Mouse (Mus musculus) C2C12 (cell line): Measurements from ENCODE around the gene Foxn3. TPM values are rescaled to one million over a fixed set of nuclear protein-coding genes. Genes with fewer than 3 reads are reported as not detected.

Source experiments
- H3K27me3 ChIP-seq: one replicate; pipeline ENCODE4 v1.6.1; 2011; ENCODE audit not compliant: control insufficient read depth, insufficient read depth, insufficient read length
- H3K36me3 ChIP-seq: one replicate; pipeline ENCODE4 v1.6.1; 2011; ENCODE audit not compliant: control insufficient read depth, insufficient read depth
- H3K4me3 ChIP-seq: one replicate; pipeline ENCODE4 v1.5.1; 2011; ENCODE audit warnings: mild to moderate bottlenecking, control low read depth; ENCODE audit not compliant: poor library complexity, insufficient read depth, severe bottlenecking
- H3K79me2 ChIP-seq: one replicate; pipeline ENCODE4 v1.6.1; 2011; ENCODE audit not compliant: control insufficient read depth, insufficient read depth
- H3K79me3 ChIP-seq: one replicate; pipeline ENCODE4 v1.6.1; 2011; ENCODE audit warnings: low read depth, control low read depth
- H3ac ChIP-seq: one replicate; pipeline ENCODE3; 2011; ENCODE audit warnings: low read depth; ENCODE audit not compliant: control insufficient read depth, insufficient read length
- CEBPB ChIP-seq: IDR thresholded peaks from one replicate; pipeline ENCODE4 v1.6.1; 2011; ENCODE audit warnings: low read depth, mild to moderate bottlenecking, control low read depth, moderate library complexity
- CTCF ChIP-seq: IDR thresholded peaks from one replicate; pipeline ENCODE4 v1.5.1; 2011; ENCODE audit not compliant: control insufficient read depth, insufficient read depth, insufficient read length
- FOSL1 ChIP-seq: IDR thresholded peaks from one replicate; pipeline ENCODE4 v1.8.0; 2011; ENCODE audit warnings: mild to moderate bottlenecking, low read length; ENCODE audit not compliant: poor library complexity, insufficient read depth, severe bottlenecking
- MAX ChIP-seq: IDR thresholded peaks from one replicate; pipeline ENCODE4 v1.6.1; 2011; ENCODE audit warnings: mild to moderate bottlenecking, control low read depth
- MYOD1 ChIP-seq: IDR thresholded peaks from one replicate; pipeline ENCODE4 v1.6.1; 2011; ENCODE audit warnings: low read depth; ENCODE audit not compliant: control insufficient read depth, insufficient read length
- MYOG ChIP-seq: IDR thresholded peaks from one replicate; pipeline ENCODE4 v1.6.1; 2011; ENCODE audit not compliant: control insufficient read depth, insufficient read length; ENCODE audit errors: extremely low read depth
- USF1 ChIP-seq: IDR thresholded peaks from one replicate; pipeline ENCODE4 v1.6.1; 2011; ENCODE audit warnings: low read depth, mild to moderate bottlenecking, control low read depth, moderate library complexity
- long read RNA-seq, 2 experiments: library from polyadenylated mRNA; unstranded; transcript quantifications; one replicate each; pipeline ENCODE4 v2.0.0; 2019 to 2020
- polyA plus RNA-seq: library from polyadenylated mRNA; unstranded; fragments of >200 nt; fragmentation: generic; extraction: Trizol; gene quantifications from one replicate; pipeline ENCODE4 v1.2.1, GENCODE M21; 2012; ENCODE audit warnings: missing spikeins

The Foxn3 gene
- 4.2 TPM for polyA plus RNA-seq
- long read RNA-seq, experiment 1, partial matches to known transcripts: 2 of 25 reads
- long read RNA-seq, experiment 1, other reads (novel, unspliced or antisense): 22 of 25 reads
- long read RNA-seq, experiment 2, transcript Foxn3-209 (6 exons, 2,882 nt): major isoform, 15 of 67 reads
- long read RNA-seq, experiment 2, partial matches to known transcripts: 0 of 67 reads
- long read RNA-seq, experiment 2, other reads (novel, unspliced or antisense): 51 of 67 reads

GRCm38 (mm10) chr12:99563219-99564059, at the start of gene Foxn3:
Foxn3 (minus strand) TSS chr12:99563582.
- Histone ChIP-seq H3K4me3 (peak within 1 kb of the TSS; percentile 48), H3K27me3 (no peaks in the 10 kb centered on the region), H3ac (peak within 1 kb of the TSS; percentile 71), H3K36me3 (no peaks in the 10 kb centered on the region), H3K79me2 (no peaks in the 10 kb centered on the region), H3K79me3 (no peaks in the 10 kb centered on the region)
- TF ChIP-seq FOSL1: no peak
- TF ChIP-seq CTCF: no peak
- TF ChIP-seq MYOG: no peak
- no peak for TF ChIP-seq USF1
- no peak for TF ChIP-seq CEBPB

DNA sequence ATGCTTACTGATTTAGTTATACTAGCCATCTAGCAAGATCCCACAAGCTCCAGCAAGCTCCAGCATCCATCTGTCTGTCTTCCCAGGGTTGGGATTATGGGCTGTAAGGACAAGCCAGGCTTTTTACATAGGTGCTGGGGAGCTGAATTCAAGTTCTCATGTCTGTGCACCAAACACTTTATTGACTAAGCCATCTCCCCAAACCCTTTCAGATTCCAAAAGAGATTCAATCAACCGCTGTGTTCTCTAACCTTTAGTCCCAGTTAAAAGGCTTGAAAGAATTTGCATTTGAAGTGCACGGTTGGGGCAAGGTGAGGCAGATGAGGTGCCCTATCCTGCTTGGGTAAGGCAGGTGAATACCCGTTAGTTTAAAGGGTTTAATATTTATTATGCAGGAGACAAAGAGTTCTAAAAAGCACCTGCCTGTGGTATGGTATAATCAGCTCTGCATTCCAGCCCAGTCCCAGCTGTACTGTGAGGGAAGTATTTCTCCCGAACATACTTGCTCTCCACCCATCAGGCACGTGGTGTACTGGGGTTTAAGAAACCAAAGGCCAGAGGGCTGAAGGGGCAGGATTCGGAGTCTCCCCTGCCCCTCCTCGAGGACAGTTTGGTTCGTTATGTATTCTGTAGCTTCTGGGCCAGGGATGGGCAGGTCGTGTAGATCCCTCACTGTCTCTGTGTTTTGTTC, 48.9 kb upstream of the Foxn3 start:
- TF ChIP-seq USF1 (no peak), CEBPB (no peak), FOSL1 (no peak), MAX (no peak), MYOG (no peak), MYOD1 (no peak), CTCF (no peak)

GRCm38 (mm10) chr12:99610868-99611267, 47.5 kb upstream of the Foxn3 start:
- no peak overlapping the region for H3ac ChIP-seq
- H3K27me3 ChIP-seq: peaks cover 14% of the 10 kb centered on the region
- TF ChIP-seq MYOG: no peak
- TF ChIP-seq FOSL1: no peak
- TF ChIP-seq CTCF: no peak
- TF ChIP-seq MAX: no peak
- no peak for TF ChIP-seq MYOD1
- no peak for TF ChIP-seq CEBPB
- no peak for TF ChIP-seq USF1
- H3K4me3 ChIP-seq: no peak overlapping the region
- H3K79me3 ChIP-seq: no peaks in the 10 kb centered on the region
- H3K79me2 ChIP-seq: no peaks in the 10 kb centered on the region
- no peaks in the 10 kb centered on the region for H3K36me3 ChIP-seq

More for the DNA sequence above, 48.9 kb upstream of the Foxn3 start:
- Histone ChIP-seq H3K27me3 (peaks cover 21% of the 10 kb centered on the region), H3K79me3 (no peaks in the 10 kb centered on the region), H3K36me3 (no peaks in the 10 kb centered on the region), H3K4me3 (no peak overlapping the region), H3K79me2 (no peaks in the 10 kb centered on the region), H3ac (no peak overlapping the region)

GRCm38 (mm10) chr12:99610069-99610815, 46.9 kb upstream of the Foxn3 start:
- Histone ChIP-seq H3K4me3 (no peak overlapping the region), H3K79me3 (no peaks in the 10 kb centered on the region)
- no peak for TF ChIP-seq MAX
- no peak for TF ChIP-seq CEBPB
- TF ChIP-seq MYOD1: no peak
- TF ChIP-seq FOSL1: no peak
- no peak for TF ChIP-seq CTCF
- TF ChIP-seq USF1: no peak
- TF ChIP-seq MYOG: no peak

DNA sequence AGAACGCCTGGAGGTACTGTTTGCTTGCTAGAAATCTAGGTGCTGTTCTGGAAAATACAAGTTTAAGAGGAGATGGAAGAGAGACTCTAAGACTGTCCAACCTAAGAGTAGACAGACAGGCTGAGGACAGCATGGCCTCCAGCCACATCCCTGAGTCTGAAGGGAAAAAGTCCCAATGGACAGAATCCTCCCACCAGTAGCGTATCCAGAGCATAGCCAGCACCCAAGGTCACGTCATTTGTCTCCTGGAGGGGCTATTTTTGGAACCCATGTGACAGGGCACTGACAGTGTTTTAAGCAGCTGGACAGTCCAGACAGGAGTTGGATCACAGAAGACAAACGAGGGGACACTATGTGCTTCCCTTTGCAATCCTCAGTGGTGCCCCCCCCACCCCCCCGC, 46.3 kb upstream of the Foxn3 start:
- Histone ChIP-seq H3K79me3 (no peaks in the 10 kb centered on the region), H3ac (no peak overlapping the region), H3K27me3 (peaks cover 9% of the 10 kb centered on the region), H3K36me3 (no peaks in the 10 kb centered on the region), H3K4me3 (no peak overlapping the region), H3K79me2 (no peaks in the 10 kb centered on the region)
- no peak for TF ChIP-seq MYOG

More at GRCm38 (mm10) chr12:99610069-99610815, 46.9 kb upstream of the Foxn3 start:
- no peaks in the 10 kb centered on the region for H3K36me3 ChIP-seq
- peaks cover 9% of the 10 kb centered on the region for H3K27me3 ChIP-seq
- no peak overlapping the region for H3ac ChIP-seq
- no peaks in the 10 kb centered on the region for H3K79me2 ChIP-seq
